Mouse (Mus musculus): Measurements from ENCODE around the gene Vmn1r199. TPM values are rescaled to one million over a fixed set of nuclear protein-coding genes. Genes with fewer than 3 reads are reported as not detected.
"Not testable (repeated sequence)": the region's sequence is repeated elsewhere in the genome, so short reads cannot be mapped to it uniquely, and the experiment has no call there.

The Vmn1r199 gene
- total RNA-seq (2021) = not detected

DNA sequence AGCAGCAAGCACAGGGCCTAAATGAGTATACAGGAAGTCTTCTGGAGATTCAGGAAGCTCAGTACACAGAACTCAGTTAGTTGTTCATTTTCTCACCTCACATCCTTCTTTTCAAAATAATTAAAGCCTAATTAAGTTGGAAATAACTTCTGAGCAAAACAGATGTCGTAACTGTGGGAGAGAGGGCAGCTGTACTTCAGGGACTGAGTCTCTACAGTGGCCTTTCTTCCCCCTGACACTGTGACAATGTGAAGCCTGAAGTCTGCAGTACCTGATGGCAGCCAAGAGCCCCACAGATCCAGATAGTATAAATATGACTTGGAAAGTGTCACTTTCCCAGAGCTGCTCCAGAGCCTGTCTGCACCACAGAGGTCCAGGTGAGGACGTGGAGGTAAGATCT, at the start of gene Vmn1r199:
Vmn1r199 (plus strand) TSS at position 301 of the 400 bp plus-strand sequence.
- DNase-seq (ENCODE audit: low spot score in 2 of 2) = no peak
- intact Hi-C loops (cut with DNase I) = no loop called here

DNA sequence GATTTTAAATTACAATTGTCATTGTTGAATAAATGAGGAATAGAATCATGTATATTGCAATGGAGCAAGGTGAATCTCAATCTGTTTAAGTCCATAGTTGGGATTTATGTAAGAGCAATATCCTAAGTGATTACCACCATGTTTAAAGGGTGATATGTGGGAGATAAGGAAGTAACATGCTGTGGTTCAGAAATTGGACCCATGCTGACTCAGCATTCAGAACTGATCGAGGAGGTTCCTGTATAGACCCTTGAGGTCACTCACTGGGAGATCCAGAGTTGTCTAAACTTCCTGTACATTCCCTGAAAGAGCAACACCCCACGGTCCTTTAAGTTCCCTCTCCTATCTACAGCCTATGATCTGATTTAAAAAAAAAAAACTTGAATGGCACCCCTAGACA, 46.3 kb upstream of the Vmn1r199 start:
- DNase-seq (ENCODE audit: low spot score in 2 of 2) = no peak
- intact Hi-C loops (cut with DNase I) = no loop called here

DNA sequence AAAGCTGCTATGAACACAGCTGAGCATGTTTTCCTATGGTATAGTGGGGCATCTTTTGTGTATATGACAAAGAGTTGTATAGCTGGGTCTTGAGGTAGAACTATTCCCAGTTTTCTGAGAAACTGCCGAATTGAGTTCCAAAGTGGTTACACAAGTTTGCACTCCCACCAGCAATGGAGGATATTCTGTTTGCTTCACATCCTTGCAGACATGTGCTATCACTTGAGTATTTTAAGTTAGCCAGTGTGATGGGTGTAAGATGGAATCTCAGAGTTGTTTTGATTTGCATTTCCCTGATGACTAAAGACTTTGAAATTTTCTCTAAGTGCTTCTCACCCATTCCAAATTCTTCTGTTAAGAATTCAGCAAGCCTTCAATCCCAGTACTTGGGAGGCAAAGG, 44.1 kb upstream of the Vmn1r199 start:
- DNase-seq (ENCODE audit: low spot score in 2 of 2) = peak in 1 of 2 experiments; percentile 53
- intact Hi-C loops (cut with DNase I) = no loop called here

DNA sequence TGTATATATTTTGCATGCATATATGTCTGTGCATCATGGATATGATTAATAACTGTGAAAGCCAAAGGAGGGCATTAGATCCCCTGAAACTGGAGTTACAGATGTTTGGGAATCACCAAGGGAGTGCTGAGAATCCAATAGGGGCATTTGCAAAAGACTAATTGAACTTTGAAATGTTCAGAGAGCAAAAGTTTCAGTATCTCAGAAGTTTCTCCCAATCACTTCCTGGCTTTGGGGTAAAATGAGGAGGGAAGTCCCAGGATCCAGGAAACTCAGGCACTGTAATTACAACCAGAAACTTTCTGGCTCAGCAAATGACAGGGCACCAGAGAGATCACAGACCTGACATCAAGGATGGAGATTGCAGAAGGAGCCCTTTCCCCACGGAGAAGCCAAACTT, 29.6 kb upstream of the Vmn1r199 start, which contains the start of gene Vmn1r198:
Vmn1r198 (plus strand) TSS at position 301 of the 400 bp plus-strand sequence.
- no peak for DNase-seq (ENCODE audit: low spot score in 2 of 2)
- intact Hi-C loops (cut with DNase I) = no loop called here

DNA sequence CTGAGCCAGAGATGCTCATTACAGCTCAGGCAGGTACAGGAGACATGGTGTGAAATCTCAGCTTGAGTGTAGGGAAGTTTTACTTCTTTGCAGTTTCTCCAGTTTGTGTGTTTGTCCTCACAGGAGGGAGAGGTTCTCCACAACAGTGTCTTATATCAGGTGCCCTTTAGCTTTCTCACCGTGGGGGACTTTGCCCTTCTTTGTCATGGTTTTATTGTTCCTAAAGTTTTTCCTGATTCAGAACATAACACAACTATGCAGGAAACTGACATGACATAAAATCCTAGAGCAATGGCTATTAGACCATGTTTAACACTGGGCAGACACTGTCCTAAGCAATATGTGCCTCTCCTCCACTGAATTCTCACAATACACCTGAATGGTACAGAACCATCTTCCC, 28.8 kb upstream of the Vmn1r199 start:
- intact Hi-C loops (cut with DNase I) = no loop called here

DNA sequence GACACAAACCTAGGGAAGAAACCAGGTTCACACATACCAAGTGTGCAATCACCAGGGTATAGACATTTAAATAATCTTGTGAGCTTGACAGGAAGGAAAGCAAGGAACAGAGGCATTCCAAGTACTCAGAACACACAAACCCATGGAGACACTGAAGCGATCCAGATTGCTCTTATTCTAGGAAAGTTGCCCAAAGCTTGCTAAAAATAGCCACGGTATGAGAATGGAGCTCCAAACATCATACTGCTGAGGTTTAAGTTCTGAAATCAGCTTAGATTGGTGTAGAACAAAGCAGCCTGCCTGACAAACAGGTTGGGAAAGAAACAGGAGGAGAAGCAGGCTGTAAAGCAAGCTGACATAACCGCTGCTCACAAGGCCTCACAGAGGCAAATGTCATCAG, 1.5 kb downstream of the Vmn1r199 start:
- DNase-seq (ENCODE audit: low spot score in 2 of 2) = peak; percentile 34 to 89
- intact Hi-C loops (cut with DNase I) = not testable (repeated sequence)

More for the DNA sequence above, 28.8 kb upstream of the Vmn1r199 start:
- no peak for DNase-seq (ENCODE audit: low spot score in 2 of 2)

DNA sequence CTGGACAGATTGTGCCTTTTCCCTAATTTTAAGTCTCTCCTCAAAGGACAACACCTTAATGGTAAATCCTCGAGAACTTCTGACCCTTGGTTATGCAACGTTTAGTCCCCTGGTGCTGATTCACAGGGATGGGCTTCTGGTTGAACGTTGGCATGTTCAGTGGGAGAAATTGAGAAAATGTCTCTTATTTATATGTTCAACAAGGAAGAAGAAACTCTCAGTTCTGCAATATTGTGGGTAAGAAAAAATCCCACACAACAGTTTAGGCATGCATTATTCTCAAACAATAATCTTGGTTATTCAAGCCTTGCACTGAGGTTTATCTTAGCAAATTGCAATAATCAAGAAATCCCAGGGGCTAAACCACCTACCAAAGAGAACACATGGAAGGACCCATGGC, 3.8 kb downstream of the Vmn1r199 start:
- intact Hi-C loops (cut with DNase I) = no loop called here
- no peak for DNase-seq (ENCODE audit: low spot score in 2 of 2)

DNA sequence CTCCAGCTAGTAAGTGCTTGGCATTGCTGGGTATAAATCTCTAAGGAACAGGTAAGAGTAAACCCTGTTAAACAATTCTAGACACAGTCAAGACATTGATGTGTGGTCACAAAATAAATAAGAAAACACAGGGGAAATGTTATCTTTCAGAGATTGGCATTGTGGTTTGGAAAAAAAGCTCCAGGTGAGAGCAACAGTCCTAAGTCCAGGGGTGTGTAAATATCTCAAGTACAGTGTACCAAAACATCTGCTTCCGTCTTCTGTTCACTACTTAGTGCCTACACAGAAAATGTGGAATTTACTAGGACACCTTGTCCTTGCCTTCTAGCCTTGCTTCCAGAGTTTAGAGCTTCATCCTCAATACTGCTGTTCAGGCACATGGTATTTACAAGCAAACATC, 7.4 kb downstream of the Vmn1r199 start:
- intact Hi-C loops (cut with DNase I) = no loop called here

DNA sequence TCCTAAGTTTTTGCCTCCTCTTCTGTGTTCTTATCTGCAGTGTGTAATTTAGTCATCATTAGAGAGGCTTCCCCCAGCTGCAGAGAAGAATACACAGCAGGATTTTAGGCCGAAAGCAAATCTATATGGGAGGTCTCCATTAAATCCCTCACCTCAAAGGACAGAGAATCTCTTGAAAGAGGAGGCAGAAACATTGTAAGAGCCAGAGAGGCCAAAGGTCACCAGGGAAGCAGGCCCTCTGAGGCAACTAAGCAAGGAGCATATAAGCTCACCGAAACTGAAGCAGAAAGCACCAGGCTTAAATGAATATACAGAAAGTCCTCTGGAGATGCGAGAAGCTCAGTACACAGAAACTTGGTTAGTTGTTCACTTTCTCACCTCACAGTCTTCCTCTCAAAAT, 10.5 kb downstream of the Vmn1r199 start, which contains the start of gene Vmn1r200:
Vmn1r200 (plus strand) TSS at position 301 of the 400 bp plus-strand sequence.
- intact Hi-C loops (cut with DNase I) = no loop called here
- DNase-seq (ENCODE audit: low spot score in 2 of 2) = no peak

More for the DNA sequence above, 7.4 kb downstream of the Vmn1r199 start:
- DNase-seq (ENCODE audit: low spot score in 2 of 2) = no peak

DNA sequence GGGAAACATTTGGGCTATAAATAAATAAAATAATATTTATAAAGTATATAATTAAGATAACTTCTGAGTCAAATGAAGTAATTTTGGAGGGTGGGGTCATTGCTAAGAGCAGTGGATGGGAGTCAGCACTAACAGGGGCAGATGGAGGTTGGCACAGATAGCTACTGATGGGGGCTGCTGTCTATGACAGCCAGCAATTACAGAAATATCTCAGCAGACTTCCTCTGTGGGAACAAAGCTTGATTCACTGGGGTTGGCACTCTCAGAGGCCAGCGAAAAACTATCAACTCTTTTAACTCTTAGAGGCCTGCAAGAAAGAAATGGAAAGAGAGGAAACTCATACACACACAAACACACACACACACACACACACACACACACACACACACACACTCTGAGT, 23.4 kb downstream of the Vmn1r199 start:
- intact Hi-C loops (cut with DNase I) = no loop called here
- peak in 1 of 2 experiments; percentile 54 for DNase-seq (ENCODE audit: low spot score in 2 of 2)

Other genes starting within 250 kb of the Vmn1r199 start
- gene Vmn1r191, start 195.8 kb upstream of the Vmn1r199 start, total RNA-seq (2021) = not detected
- not detected for gene Vmn1r192, start 188.7 kb upstream of the Vmn1r199 start, total RNA-seq (2021)
- gene Vmn1r193, start 156.7 kb upstream of the Vmn1r199 start, total RNA-seq (2021) = not detected
- not detected for gene Vmn1r194, start 135.6 kb upstream of the Vmn1r199 start, total RNA-seq (2021)
- gene Vmn1r195, start 109.3 kb upstream of the Vmn1r199 start, total RNA-seq (2021) = not detected
- not detected for gene Vmn1r196, start 89.9 kb upstream of the Vmn1r199 start, total RNA-seq (2021)
- not detected for gene Vmn1r197, start 55.2 kb upstream of the Vmn1r199 start, total RNA-seq (2021)
- not detected for gene Vmn1r198, start 29.5 kb upstream of the Vmn1r199 start, total RNA-seq (2021)
- gene Vmn1r200, start 10.6 kb downstream of the Vmn1r199 start, total RNA-seq (2021) = not detected
- gene Vmn1r201, start 92.1 kb downstream of the Vmn1r199 start, total RNA-seq (2021) = not detected
- under 1 TPM in 1 of 2 experiments, not detected in 1; 0.09 TPM for gene Vmn1r202, start 125.6 kb downstream of the Vmn1r199 start, total RNA-seq (2021)
- gene Vmn1r203, start 138.3 kb downstream of the Vmn1r199 start, total RNA-seq (2021) = not detected
- gene Vmn1r204, start 173.4 kb downstream of the Vmn1r199 start, total RNA-seq (2021) = not detected
- gene Vmn1r205, start 213.2 kb downstream of the Vmn1r199 start, total RNA-seq (2021) = not detected
- under 1 TPM in 1 of 2 experiments, not detected in 1; 0.32 TPM for gene Vmn1r206, start 244.4 kb downstream of the Vmn1r199 start, total RNA-seq (2021)

Measured in left cerebral cortex, postnatal 25 days (tissue).